Mouse (Mus musculus): ENCODE results near the gene Nckap5.

Gene Nckap5

DNA sequence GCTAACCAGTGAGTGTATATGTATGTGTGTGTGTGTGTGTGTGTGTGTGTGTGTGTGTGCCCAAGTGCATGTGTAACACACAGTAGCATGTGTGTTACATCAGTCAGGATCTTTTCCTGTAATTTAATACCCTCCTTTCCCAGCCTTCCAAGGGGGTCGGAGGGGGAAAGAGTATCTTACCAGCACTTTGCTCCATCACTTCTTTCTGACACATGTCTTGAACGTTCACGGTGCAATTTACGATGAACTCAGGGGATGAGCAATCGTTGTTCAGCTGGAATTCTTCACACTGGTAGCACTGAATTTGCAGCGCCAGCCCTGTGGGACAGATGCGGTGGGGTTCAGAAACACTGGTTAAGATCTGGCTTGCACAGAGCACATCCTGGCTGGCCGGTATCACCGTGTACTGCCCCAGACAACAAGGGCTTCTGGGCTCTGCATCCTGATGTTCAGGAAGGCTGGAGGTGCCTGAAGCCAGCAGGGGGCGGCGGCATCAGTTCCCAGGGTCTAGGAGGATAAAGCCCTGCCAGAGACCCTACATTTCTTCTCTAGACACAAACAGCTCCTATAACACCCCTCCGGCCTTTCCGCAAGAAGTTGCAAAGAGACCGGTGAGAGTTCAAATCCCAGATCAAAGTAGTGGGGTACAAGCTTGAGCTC lies 920.3 kb downstream of the Nckap5 start:
- DNase-seq (ENCODE audit: low spot score in 2 of 2) = peak; percentile 22 to 32

DNA sequence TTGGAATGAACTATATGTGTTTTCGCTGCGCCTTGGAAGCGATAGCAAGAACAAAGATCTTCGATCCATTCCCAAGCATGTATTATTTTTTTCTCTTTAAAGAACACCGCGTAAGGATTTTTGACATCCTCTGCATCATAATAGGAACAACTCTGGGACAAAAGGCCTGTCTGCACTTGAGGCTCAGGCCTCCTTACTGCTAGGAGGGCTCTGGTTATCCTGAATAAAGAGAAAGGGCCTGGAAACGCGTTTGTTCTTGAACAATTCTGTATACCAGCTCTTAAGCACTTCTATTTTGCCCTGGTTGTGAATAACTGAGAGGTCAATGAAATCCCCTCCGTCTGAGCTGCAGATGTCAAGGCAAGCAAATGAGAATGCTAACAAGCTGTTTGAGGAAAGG lies 937.4 kb downstream of the Nckap5 start:
- DNase-seq (ENCODE audit: low spot score in 2 of 2) = no peak

DNA sequence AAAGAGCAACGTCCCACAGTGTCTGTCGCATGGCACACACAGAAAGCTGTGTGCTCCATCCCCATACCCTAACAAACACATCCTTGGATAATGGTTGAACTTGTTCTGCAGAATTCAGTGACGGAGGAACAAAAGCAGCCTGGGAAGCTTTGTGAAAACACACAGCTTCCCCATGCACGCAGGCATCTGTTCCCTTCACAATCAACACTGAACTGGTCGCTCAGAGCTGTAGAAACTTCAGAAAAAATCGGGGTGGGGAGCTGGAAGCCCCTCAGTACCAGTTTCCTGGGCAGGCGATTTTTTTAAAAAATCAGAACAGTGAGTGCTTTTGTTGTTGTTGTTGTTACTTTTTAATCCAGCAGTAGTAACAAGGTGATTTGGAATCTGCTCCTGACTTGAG lies 960.5 kb downstream of the Nckap5 start:
- no peak for DNase-seq (ENCODE audit: low spot score in 2 of 2)
